Mouse (Mus musculus): ENCODE data around the gene Fam83f. TPM values are rescaled to one million over a fixed set of nuclear protein-coding genes. Genes with fewer than 3 reads are reported as not detected.

Gene Fam83f
- polyA plus RNA-seq, 1 experiment from 2014 or later, result 1.8 TPM

DNA sequence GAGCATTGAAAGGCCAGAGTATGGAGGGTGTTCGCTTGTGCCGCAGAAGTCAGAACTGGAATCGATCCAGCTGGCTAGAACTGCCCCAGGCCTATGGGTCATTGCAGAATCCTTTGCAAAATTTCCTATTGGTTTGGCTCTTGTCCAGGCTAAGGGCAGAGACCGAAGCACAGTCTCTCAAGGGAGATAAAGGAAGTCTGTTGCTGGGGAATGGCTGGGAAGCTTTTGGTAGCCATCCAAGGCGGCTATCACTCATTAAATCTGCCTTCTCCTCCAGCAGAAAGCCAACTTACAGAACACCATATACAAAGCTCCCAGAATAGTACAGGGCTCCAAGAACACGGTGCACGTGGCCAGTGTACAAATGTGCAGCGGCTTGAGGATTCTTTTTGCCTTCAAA, 35.4 kb downstream of the Fam83f start:
- H3K9ac ChIP-seq (replicated peaks), result no peak overlapping the region; the same call in 1 of the 2 replicates
- 37% methylated on average over 8 of the region's 8 CpGs for WGBS (ENCODE audit: insufficient replicate concordance)
- no peaks in the 10 kb centered on the region for H3K27me3 ChIP-seq (ENCODE audit: insufficient read depth, low read length)
- peak overlapping the region; percentile 89 for H3K4me2 ChIP-seq (ENCODE audit: low read depth, low read length)
- no peak for ATAC-seq
- peak; percentile 61 for DNase-seq
- peaks cover 25% of the 10 kb centered on the region for H3K4me1 ChIP-seq (ENCODE audit: insufficient read depth)
- peak overlapping the region; percentile 72 for H3K27ac ChIP-seq (ENCODE audit: low read depth)
- no peaks in the 10 kb centered on the region for H3K36me3 ChIP-seq (replicated peaks; ENCODE audit: insufficient read depth, low read length)
- H3K9me3 ChIP-seq (ENCODE audit: low read length), result no peaks in the 10 kb centered on the region
- peak overlapping the region; percentile 49; the same call in 1 of the 2 replicates for H3K4me3 ChIP-seq (ENCODE audit: low read depth, low read length)
- TF ChIP-seq CTCF (IDR thresholded peaks at IDR 0.05; ENCODE audit: low read depth) (no peak), EP300 (IDR thresholded peaks at IDR 0.05; ENCODE audit: low read depth) (no peak)

DNA sequence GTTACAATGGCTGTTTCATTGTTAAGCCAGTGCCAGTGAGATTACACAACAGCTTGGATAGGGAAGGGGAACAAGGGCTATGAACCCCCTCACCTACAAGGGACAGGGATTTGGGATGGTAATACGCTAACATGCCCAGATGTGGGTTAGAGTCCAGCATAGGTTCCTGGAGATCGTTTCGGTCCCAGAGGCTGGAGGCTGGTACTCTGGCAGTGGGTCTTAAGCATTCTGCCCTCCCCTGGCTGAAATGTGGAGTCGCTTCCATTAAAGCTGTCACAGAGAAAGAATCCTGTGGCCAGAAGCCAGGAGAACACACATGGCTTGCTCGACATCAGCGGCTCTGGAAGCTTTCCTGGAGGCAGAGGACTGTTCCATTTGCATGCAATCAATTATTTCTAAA, 37.9 kb downstream of the Fam83f start:
- Histone ChIP-seq H3K4me2 (ENCODE audit: low read depth, low read length) (peak overlapping the region; percentile 66), H3K9me3 (ENCODE audit: low read length) (no peaks in the 10 kb centered on the region), H3K27ac (ENCODE audit: low read depth) (peak overlapping the region; percentile 30; the same call in 1 of the 2 replicates), H3K36me3 (replicated peaks; ENCODE audit: insufficient read depth, low read length) (0 out of 2 replicates have a peak, but pooled peaks cover 3% of the 10 kb centered on the region), H3K4me1 (ENCODE audit: insufficient read depth) (peaks cover 33% of the 10 kb centered on the region), H3K27me3 (ENCODE audit: insufficient read depth, low read length) (no peaks in the 10 kb centered on the region), H3K4me3 (ENCODE audit: low read depth, low read length) (no peak overlapping the region), H3K9ac (replicated peaks) (no peak overlapping the region; the same call in 1 of the 2 replicates)
- WGBS (ENCODE audit: insufficient replicate concordance), result 67% methylated on average over 6 of the region's 6 CpGs
- TF ChIP-seq EP300 (IDR thresholded peaks at IDR 0.05; ENCODE audit: low read depth), result no peak
- TF ChIP-seq CTCF (IDR thresholded peaks at IDR 0.05; ENCODE audit: low read depth), result peak; percentile 31; the same call in 1 of the 2 replicates
- no peak for ATAC-seq
- peak; percentile 39 for DNase-seq

DNA sequence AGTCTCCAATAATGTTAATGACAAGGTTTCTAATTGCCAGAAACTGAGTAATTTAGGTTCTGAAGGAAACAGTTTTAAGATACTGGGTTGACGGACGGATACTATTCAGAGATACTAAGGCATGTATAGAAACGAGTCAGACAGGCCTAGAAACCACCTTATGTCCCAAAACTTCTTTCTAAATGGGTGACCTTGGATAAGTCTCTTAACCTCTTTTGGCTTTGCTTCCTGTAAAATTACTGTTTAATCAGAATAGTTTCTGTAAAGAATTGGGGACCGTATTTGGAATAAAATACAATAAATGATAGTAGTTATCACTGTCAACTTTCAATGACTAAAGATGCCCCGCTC, 38.6 kb downstream of the Fam83f start:
- peaks cover 33% of the 10 kb centered on the region for H3K4me1 ChIP-seq (ENCODE audit: insufficient read depth)
- H3K27me3 ChIP-seq (ENCODE audit: insufficient read depth, low read length), result no peaks in the 10 kb centered on the region
- TF ChIP-seq EP300 (IDR thresholded peaks at IDR 0.05; ENCODE audit: low read depth) (no peak; the same call in 1 of the 2 replicates), CTCF (IDR thresholded peaks at IDR 0.05; ENCODE audit: low read depth) (no peak)
- no peak for DNase-seq
- 0 out of 2 replicates have a peak, but pooled peaks cover 3% of the 10 kb centered on the region for H3K36me3 ChIP-seq (replicated peaks; ENCODE audit: insufficient read depth, low read length)
- H3K4me3 ChIP-seq (ENCODE audit: low read depth, low read length), result peak overlapping the region; percentile 98
- H3K27ac ChIP-seq (ENCODE audit: low read depth), result peak overlapping the region; percentile 96
- H3K9me3 ChIP-seq (ENCODE audit: low read length), result no peaks in the 10 kb centered on the region
- peak overlapping the region; percentile 72; the same call in 1 of the 2 replicates for H3K9ac ChIP-seq (replicated peaks)
- peak overlapping the region; percentile 66 for H3K4me2 ChIP-seq (ENCODE audit: low read depth, low read length)
- WGBS (ENCODE audit: insufficient replicate concordance), result 16% methylated on average over 5 of the region's 5 CpGs
- no peak for ATAC-seq

DNA sequence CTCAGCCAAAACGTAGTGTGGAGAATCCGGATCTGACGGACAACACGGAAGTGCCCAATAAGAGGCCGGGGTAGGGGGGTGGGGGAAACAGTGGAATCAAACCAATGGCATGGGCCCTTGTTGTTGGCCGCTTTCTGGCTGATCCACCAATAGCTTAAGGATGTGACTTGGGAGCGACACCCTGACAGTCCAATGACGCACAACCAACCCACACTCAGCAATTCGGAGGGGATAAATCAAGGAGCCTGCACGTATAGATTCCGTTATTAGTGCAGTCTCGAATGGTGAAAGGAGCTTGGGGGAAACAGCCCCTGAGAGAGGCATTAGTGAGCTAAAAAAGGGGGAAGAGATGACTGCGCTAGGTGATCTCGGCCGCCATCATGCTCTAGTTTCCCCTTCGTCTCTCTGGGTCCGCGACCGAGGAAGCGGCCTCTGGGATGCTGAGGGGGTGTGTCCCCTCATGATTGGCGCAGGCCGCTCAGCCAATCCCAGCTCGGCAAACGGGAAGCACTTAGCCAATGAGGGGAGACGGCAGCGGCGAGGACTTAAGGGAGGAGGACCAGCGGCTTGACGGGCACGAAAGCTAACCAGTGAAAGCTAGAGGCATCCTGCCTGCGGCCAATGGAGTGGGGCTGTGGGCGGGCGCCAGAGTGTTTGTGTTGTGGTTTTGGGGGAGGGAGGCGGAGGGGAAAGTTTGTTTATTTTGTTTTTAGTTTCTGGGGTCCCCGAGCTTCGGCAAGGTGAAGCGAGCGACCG, 39.1 kb downstream of the Fam83f start, which contains the start of gene Tnrc6b:
Gene Tnrc6b, plus strand, starts transcription at position 706 of the 756 bp plus-strand sequence.
- ATAC-seq (peak; percentile 95), DNase-seq (peak; percentile 97)
- Histone ChIP-seq H3K9me3 (ENCODE audit: low read length) (no peaks in the 10 kb centered on the region), H3K27me3 (ENCODE audit: insufficient read depth, low read length) (no peaks in the 10 kb centered on the region), H3K4me1 (ENCODE audit: insufficient read depth) (peaks cover 33% of the 10 kb centered on the region), H3K4me3 (ENCODE audit: low read depth, low read length) (peak within 1 kb of the TSS; percentile 98), H3K4me2 (ENCODE audit: low read depth, low read length) (peak within 1 kb of the TSS; percentile 77), H3K9ac (replicated peaks) (peak within 1 kb of the TSS; percentile 100), H3K36me3 (replicated peaks; ENCODE audit: insufficient read depth, low read length) (0 out of 2 replicates have a peak, but pooled peaks cover 3% of the 10 kb centered on the region), H3K27ac (ENCODE audit: low read depth) (peak within 1 kb of the TSS; percentile 99)
- 1% methylated on average over 38 of the region's 39 CpGs for WGBS (ENCODE audit: insufficient replicate concordance)
- TF ChIP-seq CTCF (IDR thresholded peaks at IDR 0.05; ENCODE audit: low read depth) (no peak), EP300 (IDR thresholded peaks at IDR 0.05; ENCODE audit: low read depth) (peak; percentile 74; the same call in 1 of the 2 replicates)

DNA sequence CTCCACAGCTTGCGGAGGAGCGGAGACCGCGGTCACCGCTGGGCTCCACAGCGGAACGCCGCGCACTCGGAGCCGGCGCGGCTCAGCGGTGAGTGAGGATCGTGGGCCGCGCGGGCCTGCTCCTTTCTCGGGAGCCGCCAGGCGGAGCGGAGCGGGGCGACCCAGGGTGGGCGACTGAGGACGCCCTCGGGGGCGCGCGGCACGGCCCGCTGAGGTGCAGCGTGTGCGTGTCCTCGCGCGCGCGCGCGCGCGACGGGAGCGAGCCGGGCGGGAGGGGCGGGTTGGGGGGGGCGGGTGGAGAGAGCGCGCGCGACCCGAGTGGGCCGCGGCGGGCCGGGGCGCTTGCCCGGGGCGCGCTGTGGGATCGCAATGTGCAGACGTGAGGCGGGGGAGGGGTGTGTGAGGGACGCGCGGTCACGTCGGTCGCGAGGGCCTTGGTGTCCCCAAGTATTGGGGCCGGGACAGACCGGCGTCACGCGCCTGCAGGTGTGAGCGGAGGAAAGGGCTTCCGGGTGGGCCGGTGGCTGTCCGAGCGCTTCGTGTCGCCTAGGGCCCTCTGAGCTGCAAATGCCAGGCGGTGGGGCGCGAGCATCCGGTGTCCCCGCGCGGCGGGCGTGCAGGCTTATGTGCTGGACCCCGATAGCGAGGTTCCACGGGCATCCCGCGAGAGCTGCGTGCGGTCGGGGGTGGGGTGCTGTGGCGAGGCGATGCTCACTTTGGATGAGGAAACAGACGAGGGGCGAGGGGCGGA, 39.9 kb downstream of the Fam83f start:
- Histone ChIP-seq H3K4me2 (ENCODE audit: low read depth, low read length) (peak overlapping the region; percentile 77), H3K9me3 (ENCODE audit: low read length) (no peaks in the 10 kb centered on the region), H3K4me1 (ENCODE audit: insufficient read depth) (peaks cover 28% of the 10 kb centered on the region), H3K27me3 (ENCODE audit: insufficient read depth, low read length) (no peaks in the 10 kb centered on the region), H3K36me3 (replicated peaks; ENCODE audit: insufficient read depth, low read length) (0 out of 2 replicates have a peak, but pooled peaks cover 3% of the 10 kb centered on the region), H3K27ac (ENCODE audit: low read depth) (peak overlapping the region; percentile 99), H3K9ac (replicated peaks) (peak overlapping the region; percentile 100), H3K4me3 (ENCODE audit: low read depth, low read length) (peak overlapping the region; percentile 98)
- under 1% methylated on average over 55 of the region's 106 CpGs for WGBS (ENCODE audit: insufficient replicate concordance)
- peak; percentile 16 for ATAC-seq
- DNase-seq, result peak; percentile 80
- TF ChIP-seq CTCF (IDR thresholded peaks at IDR 0.05; ENCODE audit: low read depth) (no peak), EP300 (IDR thresholded peaks at IDR 0.05; ENCODE audit: low read depth) (no peak)

DNA sequence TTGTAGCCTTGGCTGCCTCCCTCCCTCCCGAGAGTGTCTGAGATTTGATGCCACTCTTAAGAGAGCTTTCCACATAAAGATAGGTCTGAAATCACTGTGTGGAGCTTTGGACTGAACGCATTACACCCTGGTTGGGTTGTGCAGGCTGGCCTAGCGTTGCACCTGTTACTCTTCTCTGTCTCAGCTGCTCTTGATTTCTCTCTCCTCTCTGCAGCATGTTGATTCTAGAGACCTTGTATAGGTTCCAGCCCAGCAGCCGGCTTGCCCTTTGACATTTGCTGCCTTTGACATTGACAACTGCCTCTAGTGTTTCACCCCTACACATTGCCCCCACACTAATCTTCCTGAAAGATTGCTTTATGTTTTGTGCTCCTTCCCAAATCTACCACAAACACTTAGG, 42.7 kb downstream of the Fam83f start:
- no peak overlapping the region for H3K4me3 ChIP-seq (ENCODE audit: low read depth, low read length)
- 0 out of 2 replicates have a peak, but pooled peaks cover 3% of the 10 kb centered on the region for H3K36me3 ChIP-seq (replicated peaks; ENCODE audit: insufficient read depth, low read length)
- DNase-seq (no peak), ATAC-seq (no peak)
- H3K4me1 ChIP-seq (ENCODE audit: insufficient read depth), result peaks cover 18% of the 10 kb centered on the region
- H3K9ac ChIP-seq (replicated peaks), result no peak overlapping the region
- no peaks in the 10 kb centered on the region for H3K9me3 ChIP-seq (ENCODE audit: low read length)
- WGBS (ENCODE audit: insufficient replicate concordance), result 76% methylated on average over 4 of the region's 4 CpGs
- H3K4me2 ChIP-seq (ENCODE audit: low read depth, low read length), result no peak overlapping the region
- H3K27me3 ChIP-seq (ENCODE audit: insufficient read depth, low read length), result no peaks in the 10 kb centered on the region
- no peak overlapping the region for H3K27ac ChIP-seq (ENCODE audit: low read depth)
- TF ChIP-seq CTCF (IDR thresholded peaks at IDR 0.05; ENCODE audit: low read depth) (no peak), EP300 (IDR thresholded peaks at IDR 0.05; ENCODE audit: low read depth) (no peak)
